Mouse (Mus musculus) lung, adult 2 months (tissue): ENCODE measurements around the gene Xrcc5. TPM values are rescaled to one million over a fixed set of nuclear protein-coding genes. Genes with fewer than 3 reads are reported as not detected.

Experiments used
- DNase-seq: peaks from one replicate; pipeline ENCODE4 v3.0.0; 2022
- H3K4me1 ChIP-seq: fragments of 200-500 bp; 2 replicates; pipeline ENCODE4 v1.6.1; 2011; ENCODE audit warnings: low read length; ENCODE audit not compliant: control insufficient read depth, insufficient read depth
- H3K4me3 ChIP-seq: fragments of 200-500 bp; replicated peaks from 2 replicates; pipeline ENCODE3; 2011; ENCODE audit warnings: low read depth, mild to moderate bottlenecking, control low read depth, low read length; ENCODE audit errors: extremely low read depth
- CTCF ChIP-seq: fragments of 200-500 bp; IDR thresholded peaks from 2 replicates; pipeline ENCODE4 v1.5.1; 2011; ENCODE audit warnings: mild to moderate bottlenecking, low read length, control low read depth; ENCODE audit not compliant: insufficient read depth
- POLR2A ChIP-seq: fragments of 200-500 bp; IDR thresholded peaks from 2 replicates; pipeline ENCODE4 v1.6.1; 2011; ENCODE audit warnings: low read depth, mild to moderate bottlenecking, control low read depth, low read length, borderline replicate concordance; ENCODE audit errors: extremely low read depth
- WGBS: fragments of 180-500 bp; shearing (Covaris S2); methylation state at CpG from one replicate; pipeline ENCODE4 v1.1.7; 2018; 5-methylcytosine and 5-hydroxymethylcytosine counted together
- polyA plus RNA-seq: library from polyadenylated mRNA; depleted of rRNA; stranded (reverse); fragments of >200 nt; gene quantifications from 2 replicates; pipeline ENCODE4 v1.2.3, GENCODE M21; 2012

The Xrcc5 gene
- polyA plus RNA-seq, 1 experiment = 3.6 TPM

DNA sequence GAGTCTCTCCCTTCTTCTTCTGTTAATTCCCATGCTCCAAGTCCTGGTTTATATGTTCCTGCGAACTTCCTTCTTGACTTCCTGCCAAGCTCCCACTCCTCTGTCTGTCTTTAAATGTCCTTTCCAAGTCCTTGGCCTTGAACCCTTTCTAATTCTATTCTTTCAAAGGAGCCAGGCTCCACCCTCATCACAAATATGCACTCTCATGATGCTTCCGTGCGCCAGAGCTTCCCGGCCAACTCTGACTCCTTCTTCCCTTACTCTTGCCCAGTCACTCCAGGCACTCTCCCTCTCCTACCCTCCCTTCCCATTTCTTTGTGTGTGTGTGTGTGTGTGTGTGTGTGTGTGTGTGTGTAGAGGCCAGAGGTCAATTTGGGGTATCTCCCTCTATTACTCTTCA lies 70.9 kb downstream of the Xrcc5 start:
- Histone ChIP-seq H3K4me1 (no peaks in the 10 kb centered on the region), H3K4me3 (no peak overlapping the region)
- 32% methylated on average over 4 of the region's 4 CpGs for WGBS
- DNase-seq = no peak
- no peak for TF ChIP-seq CTCF
- no peak for TF ChIP-seq POLR2A

DNA sequence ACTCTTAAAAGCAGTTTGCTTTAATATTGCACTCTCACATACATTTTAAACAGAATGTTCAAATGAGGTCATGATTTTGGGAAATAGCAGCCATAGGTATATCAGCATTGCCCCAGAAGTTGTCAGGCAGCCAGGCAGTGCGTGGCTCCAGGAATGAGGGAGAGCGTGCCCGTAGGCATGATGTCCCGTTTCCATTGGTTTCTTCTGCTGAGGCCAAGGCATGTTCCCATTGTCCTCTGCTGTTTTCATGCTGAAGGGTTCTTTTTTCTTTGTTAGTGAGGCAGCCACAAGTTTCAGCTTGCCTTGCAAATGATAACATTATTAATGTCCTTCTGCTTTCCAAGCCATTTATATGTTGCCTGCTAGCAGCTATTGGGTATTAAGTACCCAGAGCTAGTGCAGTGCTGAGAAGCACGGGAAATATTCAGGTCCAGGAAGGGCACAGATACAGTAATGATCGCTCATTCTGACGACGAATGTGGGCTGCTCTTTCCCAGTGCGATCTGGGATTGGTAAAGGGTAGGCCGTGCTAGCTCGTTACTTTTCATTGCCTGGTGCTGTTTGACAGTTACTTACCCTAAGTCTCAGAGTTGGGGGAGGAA lies 72.6 kb downstream of the Xrcc5 start:
- WGBS = 90% methylated on average over 11 of the region's 11 CpGs
- no peak for DNase-seq
- Histone ChIP-seq H3K4me3 (no peak overlapping the region), H3K4me1 (no peaks in the 10 kb centered on the region)
- TF ChIP-seq POLR2A (no peak), CTCF (no peak)

DNA sequence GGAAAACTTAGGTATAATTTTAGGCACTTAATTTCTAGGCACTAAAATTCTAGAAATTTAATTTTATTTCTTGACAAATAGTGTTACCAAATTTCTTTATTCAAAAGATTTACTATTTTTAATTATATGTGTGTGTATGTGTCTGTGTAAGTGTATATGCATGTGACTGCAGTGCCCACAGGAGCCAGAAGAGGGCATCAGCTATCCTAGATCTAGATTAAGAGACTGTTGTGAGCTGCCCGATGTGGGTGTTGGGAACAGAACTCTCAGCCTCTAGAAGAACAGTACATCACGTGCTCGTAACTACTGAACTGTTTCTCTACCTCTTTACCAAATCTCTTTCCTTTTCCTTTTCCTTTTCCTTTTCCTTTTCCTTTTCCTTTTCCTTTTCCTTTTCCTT lies 73.3 kb downstream of the Xrcc5 start:
- no peak for DNase-seq
- Histone ChIP-seq H3K4me1 (no peaks in the 10 kb centered on the region), H3K4me3 (no peak overlapping the region)
- TF ChIP-seq POLR2A (no peak), CTCF (no peak)
- 98% methylated on average over 3 of the region's 3 CpGs for WGBS

DNA sequence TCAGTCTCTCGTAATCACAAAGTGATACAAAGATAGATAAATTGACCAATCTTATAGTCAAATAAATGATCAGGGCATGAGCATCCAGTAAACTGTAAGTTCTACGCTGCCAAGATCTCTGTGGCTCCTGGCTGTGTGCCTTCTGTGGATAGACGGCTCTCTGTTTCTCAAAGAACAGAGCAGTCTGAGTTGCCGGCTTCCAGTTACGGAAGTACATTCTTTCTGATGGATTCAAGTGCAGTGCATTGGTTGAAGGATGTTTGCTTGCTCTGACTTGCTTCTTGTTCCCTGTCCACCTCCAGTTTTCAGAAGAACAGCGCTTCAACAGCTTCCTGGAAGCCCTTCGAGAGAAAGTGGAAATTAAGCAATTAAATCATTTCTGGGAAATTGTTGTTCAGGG lies 75.8 kb downstream of the Xrcc5 start:
- no peak for DNase-seq
- TF ChIP-seq POLR2A = no peak
- no peak for TF ChIP-seq CTCF
- no peaks in the 10 kb centered on the region for H3K4me1 ChIP-seq
- 61% methylated on average over 7 of the region's 7 CpGs for WGBS
- H3K4me3 ChIP-seq = no peak overlapping the region

DNA sequence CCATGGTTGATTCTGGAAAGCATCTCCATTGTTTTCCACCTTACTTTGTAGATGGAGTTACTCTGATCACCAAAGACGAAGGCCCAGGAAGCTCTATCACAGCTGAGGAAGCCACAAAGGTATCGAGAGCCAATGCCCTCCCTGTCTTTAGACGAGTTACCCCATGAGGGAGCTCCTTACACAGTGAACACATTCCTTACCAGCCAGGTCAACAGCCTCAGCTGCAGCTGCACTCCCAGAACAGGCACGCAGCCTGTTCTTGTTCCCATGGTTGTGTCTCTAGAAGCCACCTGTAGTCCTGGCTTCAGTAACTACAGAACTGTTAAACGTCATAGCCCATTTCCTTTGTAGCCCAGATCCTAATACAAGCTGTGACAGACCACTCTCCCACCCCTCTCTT lies 76.4 kb downstream of the Xrcc5 start:
- H3K4me1 ChIP-seq = no peaks in the 10 kb centered on the region
- TF ChIP-seq CTCF (0 out of 2 replicates have a peak, but pooled peaks have one; percentile 8), POLR2A (no peak)
- DNase-seq = no peak
- H3K4me3 ChIP-seq = no peak overlapping the region
- WGBS = 73% methylated on average over 5 of the region's 5 CpGs

DNA sequence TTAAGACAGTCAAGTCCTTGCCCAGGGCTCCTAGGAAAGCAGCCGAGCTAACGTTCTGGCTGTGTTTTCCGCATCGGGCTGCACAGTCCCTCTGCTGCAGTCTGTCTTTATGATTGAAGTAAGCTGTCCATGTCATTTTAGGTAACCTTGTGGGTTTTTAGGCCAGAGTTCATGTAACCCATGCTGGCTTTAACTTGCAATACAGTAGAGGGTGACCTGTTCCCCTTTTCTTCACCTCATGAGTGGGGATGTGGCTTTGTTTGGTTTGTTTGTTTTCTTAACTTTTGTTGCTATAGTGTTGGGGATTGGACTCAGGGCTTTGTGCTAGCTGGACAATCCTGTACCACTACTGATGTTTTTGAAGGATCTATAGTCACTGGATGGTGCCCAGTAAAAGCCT lies 83.2 kb downstream of the Xrcc5 start:
- Histone ChIP-seq H3K4me1 (no peaks in the 10 kb centered on the region), H3K4me3 (no peak overlapping the region)
- TF ChIP-seq POLR2A (no peak), CTCF (no peak)
- DNase-seq = no peak
- 70% methylated on average over 4 of the region's 4 CpGs for WGBS

DNA sequence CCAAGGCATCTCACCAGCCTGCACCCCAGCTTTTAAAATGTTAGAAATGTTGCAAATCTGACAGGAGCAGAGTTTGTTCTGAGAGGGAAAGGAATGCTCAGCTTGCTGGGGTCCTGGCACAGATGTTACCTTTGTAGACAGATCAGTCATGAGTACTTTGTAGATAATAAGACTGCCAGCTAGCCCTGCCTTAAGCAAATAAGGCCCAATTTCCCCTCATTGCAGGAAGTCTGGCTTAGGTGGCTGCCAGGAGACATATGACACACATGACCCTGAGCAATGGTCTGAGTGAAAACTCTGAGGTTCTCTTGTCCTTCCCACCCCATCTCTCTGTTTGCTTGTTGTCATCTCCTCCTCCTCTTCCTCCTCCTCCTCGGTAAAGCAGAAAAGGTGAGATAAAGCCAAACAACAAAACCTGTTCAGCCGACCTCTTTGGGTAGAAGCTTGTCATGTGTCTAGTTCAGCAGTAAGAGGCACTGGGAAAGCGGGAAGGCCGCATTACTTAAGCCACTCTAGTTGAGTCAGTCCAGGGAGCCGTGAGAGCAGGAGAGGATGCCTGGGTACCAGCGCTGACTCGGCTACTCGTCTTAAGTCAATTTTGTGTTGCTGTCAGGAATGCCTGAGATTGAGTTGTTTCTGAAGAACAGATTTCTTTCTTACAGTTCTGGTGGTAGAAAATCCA lies 92.6 kb downstream of the Xrcc5 start:
- TF ChIP-seq POLR2A (no peak), CTCF (no peak)
- Histone ChIP-seq H3K4me1 (no peaks in the 10 kb centered on the region), H3K4me3 (no peak overlapping the region)
- no peak for DNase-seq
- 65% methylated on average over 8 of the region's 8 CpGs for WGBS

DNA sequence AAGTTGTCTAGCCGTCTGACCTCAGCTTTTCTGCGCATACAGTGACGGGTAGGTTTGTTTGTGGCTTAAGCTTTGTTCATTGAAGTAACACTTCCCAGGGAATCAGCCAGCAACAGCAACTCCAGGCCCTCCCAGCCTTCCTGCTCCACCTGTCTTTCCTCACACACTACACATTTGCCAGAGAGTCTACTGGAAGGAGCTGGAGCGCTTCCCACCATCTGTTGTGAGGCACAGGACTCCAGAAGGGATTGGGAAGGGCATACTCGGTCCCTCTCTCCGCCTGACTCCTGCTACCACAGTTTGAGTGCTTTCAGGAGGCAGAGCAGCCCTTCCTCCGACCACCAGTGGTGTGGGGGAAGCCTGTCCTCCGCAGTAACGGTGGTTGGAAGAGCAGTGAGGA lies 93.4 kb downstream of the Xrcc5 start:
- 76% methylated on average over 9 of the region's 9 CpGs for WGBS
- no peak for DNase-seq
- Histone ChIP-seq H3K4me1 (no peaks in the 10 kb centered on the region), H3K4me3 (no peak overlapping the region)
- TF ChIP-seq POLR2A (no peak), CTCF (no peak)

DNA sequence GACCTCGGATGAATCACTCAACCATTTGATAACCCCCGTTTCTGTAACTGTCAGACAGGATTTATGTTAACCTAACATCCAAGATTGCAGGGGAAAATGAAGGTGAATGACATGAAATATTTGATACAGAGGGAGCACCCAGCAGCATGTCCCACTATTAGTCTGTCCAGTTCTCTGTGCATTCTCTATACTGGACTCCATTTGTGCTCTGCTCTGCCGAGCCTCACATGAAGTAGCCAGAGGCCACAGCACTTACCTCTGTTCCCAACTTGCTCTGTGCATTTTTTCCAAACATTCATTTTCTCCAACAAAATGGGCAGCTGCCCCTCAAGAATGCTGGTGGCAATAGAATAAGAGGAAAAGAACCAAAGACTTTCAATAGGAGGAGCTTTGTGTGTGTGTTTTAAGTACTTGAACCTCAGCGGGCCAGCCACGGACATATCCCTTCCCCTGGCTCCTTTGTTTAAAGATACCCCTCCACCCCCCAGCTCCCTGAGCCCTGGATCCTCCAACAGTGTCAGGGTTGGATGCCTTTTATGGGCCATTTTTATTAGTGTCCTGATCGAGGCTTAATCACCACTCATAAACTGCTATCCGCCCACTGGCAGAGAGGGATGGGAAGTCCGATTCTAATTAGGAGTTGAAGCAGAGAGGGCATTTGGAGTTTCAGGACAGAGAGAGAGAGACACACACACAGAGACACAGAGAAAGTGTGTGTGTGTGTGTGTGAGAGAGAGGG lies 94.3 kb downstream of the Xrcc5 start:
- Histone ChIP-seq H3K4me1 (no peaks in the 10 kb centered on the region), H3K4me3 (no peak overlapping the region)
- WGBS = 65% methylated on average over 8 of the region's 8 CpGs
- no peak for DNase-seq
- TF ChIP-seq CTCF = no peak
- TF ChIP-seq POLR2A = no peak

DNA sequence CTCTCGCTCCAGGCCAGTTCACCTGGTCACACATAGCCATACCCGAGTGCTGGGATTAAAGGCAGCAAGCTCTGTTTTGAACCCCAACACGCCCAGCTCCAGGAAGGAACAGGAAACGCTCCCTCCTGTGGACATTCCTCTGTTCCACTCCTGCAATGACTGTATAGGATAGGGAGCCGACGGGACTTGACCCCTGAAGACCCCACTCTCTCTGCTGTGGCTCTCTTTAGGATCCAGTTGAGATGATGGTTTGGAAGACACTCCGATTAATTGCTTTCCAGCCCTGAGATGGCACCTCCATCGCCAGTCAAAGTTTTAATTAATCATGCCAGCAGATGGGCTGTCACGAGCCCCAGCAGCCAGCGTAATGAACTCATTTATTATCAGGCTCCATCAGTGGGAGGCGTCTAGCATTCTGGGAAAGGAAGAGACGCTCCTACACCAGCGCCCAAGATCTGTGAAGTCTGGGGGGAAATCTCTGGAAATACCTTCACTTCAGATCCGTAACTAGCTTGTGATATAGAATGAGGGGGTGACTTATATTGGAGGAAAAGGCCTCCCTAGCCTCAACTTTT lies 99.4 kb downstream of the Xrcc5 start:
- Histone ChIP-seq H3K4me3 (no peak overlapping the region), H3K4me1 (no peaks in the 10 kb centered on the region)
- no peak for DNase-seq
- 56% methylated on average over 14 of the region's 14 CpGs for WGBS
- TF ChIP-seq CTCF (no peak), POLR2A (no peak)
